Mouse (Mus musculus): ENCODE measurements around the gene F10. TPM values are rescaled to one million over a fixed set of nuclear protein-coding genes. Genes with fewer than 3 reads are reported as not detected.

Gene F10
- polyA plus RNA-seq (2014; fragmentation: Nextera tagmentation; extraction: Ambion mirVana) = 0.51 and 1.1 TPM in 2 replicates

DNA sequence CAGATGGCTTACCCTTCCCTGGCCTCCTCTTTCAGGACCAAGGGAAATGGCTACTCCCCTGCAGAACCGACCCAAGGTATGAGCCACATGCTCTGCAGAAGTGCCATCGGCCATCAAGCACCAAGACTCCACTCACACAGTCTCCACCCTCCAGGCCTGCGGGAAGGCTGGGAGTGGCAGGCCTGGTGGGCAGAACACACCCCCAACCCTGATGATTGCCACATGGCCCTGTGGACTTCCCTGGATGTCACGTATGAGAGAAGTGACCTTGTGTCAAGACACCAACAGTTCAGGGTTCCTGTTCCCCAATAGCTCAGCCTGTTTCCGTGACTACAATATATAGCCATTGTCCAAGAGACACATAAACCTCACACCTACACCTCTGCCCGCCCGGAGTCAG is at the start of gene F10:
F10 (plus strand) TSS at position 294 of the 400 bp plus-strand sequence.
- no peak within 1 kb of the TSS for H3K4me2 ChIP-seq (ENCODE audit: low read depth, low read length, severe bottlenecking)
- ATAC-seq (replicated peaks; ENCODE audit: low FRiP score) = no peak
- no peaks in the 10 kb centered on the region for H3K36me3 ChIP-seq (ENCODE audit: control insufficient read depth, insufficient read depth, low read length)
- WGBS = 81% methylated on average over 7 of the region's 7 CpGs
- no peak for DNase-seq (ENCODE audit: low spot score)
- no peak within 1 kb of the TSS for H3K9ac ChIP-seq (ENCODE audit: low read length)
- no peaks in the 10 kb centered on the region for H3K4me1 ChIP-seq (replicated peaks; ENCODE audit: control insufficient read depth, insufficient read depth, low read length)
- H3K9me3 ChIP-seq (ENCODE audit: control insufficient read depth, low read length) = no peaks in the 10 kb centered on the region
- no peak within 1 kb of the TSS for H3K4me3 ChIP-seq (ENCODE audit: low read depth, low read length)
- no peak within 1 kb of the TSS for H3K27ac ChIP-seq (ENCODE audit: low read depth, low read length)
- H3K27me3 ChIP-seq (ENCODE audit: control insufficient read depth, insufficient read depth, low read length) = no peaks in the 10 kb centered on the region

DNA sequence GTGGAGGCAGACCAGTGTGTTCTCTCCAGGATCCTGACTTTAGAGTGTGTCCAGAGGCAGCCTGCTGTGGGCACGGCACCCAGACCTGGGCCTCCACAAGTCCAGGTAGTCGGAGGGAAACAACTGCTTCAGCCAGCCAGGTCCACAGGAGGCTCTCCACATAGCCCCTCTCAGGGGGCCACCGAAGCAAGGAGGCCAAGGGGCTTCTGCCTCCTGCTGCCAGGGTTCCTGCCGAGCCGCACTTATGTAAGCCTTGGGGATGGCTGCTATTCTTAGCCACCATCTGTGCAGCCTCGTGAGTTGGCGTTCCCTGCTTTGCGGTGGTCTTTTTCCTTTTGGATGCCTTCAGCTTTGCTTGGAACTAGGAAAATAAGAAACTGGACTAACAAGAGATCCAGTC is 49.5 kb upstream of the F10 start:
- DNase-seq (ENCODE audit: low spot score) (no peak), ATAC-seq (replicated peaks; ENCODE audit: low FRiP score) (no peak)
- Histone ChIP-seq H3K9me3 (ENCODE audit: control insufficient read depth, low read length) (no peaks in the 10 kb centered on the region), H3K4me3 (ENCODE audit: low read depth, low read length) (no peak overlapping the region), H3K4me2 (ENCODE audit: low read depth, low read length, severe bottlenecking) (no peak overlapping the region), H3K36me3 (ENCODE audit: control insufficient read depth, insufficient read depth, low read length) (no peaks in the 10 kb centered on the region), H3K27me3 (ENCODE audit: control insufficient read depth, insufficient read depth, low read length) (no peaks in the 10 kb centered on the region), H3K9ac (ENCODE audit: low read length) (no peak overlapping the region), H3K27ac (ENCODE audit: low read depth, low read length) (no peak overlapping the region), H3K4me1 (replicated peaks; ENCODE audit: control insufficient read depth, insufficient read depth, low read length) (no peaks in the 10 kb centered on the region)
- 85% methylated on average over 8 of the region's 8 CpGs for WGBS

DNA sequence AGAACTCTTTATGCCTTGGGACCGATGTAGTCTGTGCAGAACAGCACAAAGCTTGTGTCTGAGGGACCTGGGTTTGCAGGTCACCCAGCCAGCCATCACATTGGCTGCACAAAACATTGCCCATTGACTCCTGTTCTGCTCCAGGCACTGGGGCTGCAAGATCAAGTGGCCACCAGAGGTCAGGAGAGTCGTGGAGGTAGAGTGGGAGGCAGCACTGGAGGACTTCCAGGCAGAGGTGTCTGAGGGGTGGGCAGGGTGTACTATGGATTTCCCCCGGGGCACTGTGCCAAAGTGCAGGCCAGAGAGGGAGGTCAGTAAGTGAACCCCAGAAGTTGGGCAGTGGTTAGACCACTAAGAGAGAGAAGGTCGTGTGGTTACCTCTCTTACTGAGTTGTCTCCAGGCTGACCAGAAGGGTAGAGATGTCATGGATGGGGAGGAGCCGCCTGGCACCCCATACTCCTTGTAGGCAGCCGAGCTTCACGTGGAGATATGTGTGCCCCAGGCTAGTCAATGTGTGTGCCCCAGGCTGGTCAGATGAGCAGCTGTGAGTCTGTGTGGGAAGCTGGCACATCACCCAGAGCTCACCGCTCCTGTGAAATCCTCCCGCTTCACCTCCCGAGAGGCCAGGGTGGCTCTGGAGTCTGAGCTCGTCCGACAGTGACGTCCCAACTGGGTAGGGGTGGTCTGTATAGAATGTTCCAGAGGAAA is 48.2 kb upstream of the F10 start:
- no peaks in the 10 kb centered on the region for H3K4me1 ChIP-seq (replicated peaks; ENCODE audit: control insufficient read depth, insufficient read depth, low read length)
- no peaks in the 10 kb centered on the region for H3K27me3 ChIP-seq (ENCODE audit: control insufficient read depth, insufficient read depth, low read length)
- H3K9me3 ChIP-seq (ENCODE audit: control insufficient read depth, low read length) = no peaks in the 10 kb centered on the region
- H3K36me3 ChIP-seq (ENCODE audit: control insufficient read depth, insufficient read depth, low read length) = no peaks in the 10 kb centered on the region
- H3K4me2 ChIP-seq (ENCODE audit: low read depth, low read length, severe bottlenecking) = no peak overlapping the region
- DNase-seq (ENCODE audit: low spot score) (no peak), ATAC-seq (replicated peaks; ENCODE audit: low FRiP score) (no peak)
- H3K4me3 ChIP-seq (ENCODE audit: low read depth, low read length) = no peak overlapping the region
- 85% methylated on average over 13 of the region's 13 CpGs for WGBS
- H3K9ac ChIP-seq (ENCODE audit: low read length) = no peak overlapping the region
- no peak overlapping the region for H3K27ac ChIP-seq (ENCODE audit: low read depth, low read length)

DNA sequence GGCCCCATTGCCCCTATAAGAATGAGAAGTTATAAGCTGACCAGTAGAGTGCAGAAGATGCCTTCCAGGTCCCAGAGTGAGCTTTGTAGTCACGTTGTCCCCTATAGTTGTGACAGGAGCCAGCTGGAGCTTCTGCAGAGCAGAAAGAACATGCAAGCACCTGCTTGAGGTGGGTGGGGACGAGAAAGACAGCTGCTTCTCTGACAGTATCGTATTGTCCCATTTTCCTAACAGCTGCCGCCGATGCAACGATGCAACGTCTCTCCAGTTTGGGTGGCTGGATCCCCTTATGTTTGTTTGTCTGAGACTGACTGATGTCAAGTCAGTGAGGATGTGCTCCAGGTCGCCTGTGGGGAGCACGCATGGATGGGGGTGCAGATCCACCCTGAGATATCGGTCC is 45.7 kb upstream of the F10 start:
- WGBS = 86% methylated on average over 10 of the region's 10 CpGs
- Histone ChIP-seq H3K36me3 (ENCODE audit: control insufficient read depth, insufficient read depth, low read length) (no peaks in the 10 kb centered on the region), H3K4me3 (ENCODE audit: low read depth, low read length) (no peak overlapping the region), H3K9me3 (ENCODE audit: control insufficient read depth, low read length) (no peaks in the 10 kb centered on the region), H3K4me1 (replicated peaks; ENCODE audit: control insufficient read depth, insufficient read depth, low read length) (no peaks in the 10 kb centered on the region), H3K4me2 (ENCODE audit: low read depth, low read length, severe bottlenecking) (no peak overlapping the region), H3K27me3 (ENCODE audit: control insufficient read depth, insufficient read depth, low read length) (no peaks in the 10 kb centered on the region), H3K27ac (ENCODE audit: low read depth, low read length) (no peak overlapping the region), H3K9ac (ENCODE audit: low read length) (no peak overlapping the region)
- ATAC-seq (replicated peaks; ENCODE audit: low FRiP score) (no peak), DNase-seq (ENCODE audit: low spot score) (no peak)

DNA sequence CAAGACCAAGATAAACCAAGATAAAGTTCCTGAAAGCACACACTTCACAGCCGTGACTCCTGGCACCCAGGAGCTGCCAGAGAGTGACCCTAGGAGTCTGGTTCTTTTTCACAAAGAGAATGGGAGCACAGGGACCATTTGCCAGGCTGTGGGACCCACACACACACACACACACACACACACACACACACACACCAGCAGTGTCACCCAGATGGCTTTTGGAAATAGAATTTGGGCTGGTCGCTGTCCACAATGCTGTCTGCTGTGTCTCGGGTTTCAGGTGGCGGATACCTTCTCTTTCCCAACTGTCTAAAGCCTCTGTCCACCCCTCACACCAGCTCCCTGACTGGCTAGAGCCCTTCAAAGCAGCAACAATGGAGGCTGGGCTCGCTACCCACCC is 42.6 kb upstream of the F10 start:
- H3K9ac ChIP-seq (ENCODE audit: low read length) = no peak overlapping the region
- no peak overlapping the region for H3K4me2 ChIP-seq (ENCODE audit: low read depth, low read length, severe bottlenecking)
- H3K9me3 ChIP-seq (ENCODE audit: control insufficient read depth, low read length) = no peaks in the 10 kb centered on the region
- no peak overlapping the region for H3K4me3 ChIP-seq (ENCODE audit: low read depth, low read length)
- no peaks in the 10 kb centered on the region for H3K4me1 ChIP-seq (replicated peaks; ENCODE audit: control insufficient read depth, insufficient read depth, low read length)
- H3K27me3 ChIP-seq (ENCODE audit: control insufficient read depth, insufficient read depth, low read length) = no peaks in the 10 kb centered on the region
- DNase-seq (ENCODE audit: low spot score) = no peak
- 74% methylated on average over 5 of the region's 5 CpGs for WGBS
- no peaks in the 10 kb centered on the region for H3K36me3 ChIP-seq (ENCODE audit: control insufficient read depth, insufficient read depth, low read length)
- H3K27ac ChIP-seq (ENCODE audit: low read depth, low read length) = no peak overlapping the region
- ATAC-seq (replicated peaks; ENCODE audit: low FRiP score) = no peak

DNA sequence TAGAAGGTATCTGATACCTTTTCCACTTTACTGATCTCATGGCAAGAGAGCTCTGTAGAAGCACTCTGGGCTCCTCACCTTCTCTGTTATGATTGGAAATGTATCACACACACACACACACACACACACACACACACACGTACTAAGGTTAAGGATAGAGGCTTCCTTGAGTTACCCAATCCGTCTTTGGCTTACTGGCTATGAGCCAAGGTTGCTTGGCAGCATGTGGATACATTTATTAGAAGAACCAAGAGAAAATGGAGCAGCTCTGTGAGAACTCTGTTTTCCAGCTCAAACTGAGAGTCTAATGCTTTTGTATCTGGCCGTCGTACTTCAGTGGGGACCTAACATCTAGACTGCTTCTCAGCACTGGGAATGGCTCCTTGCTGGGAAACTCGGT is 41.6 kb upstream of the F10 start:
- Histone ChIP-seq H3K4me2 (ENCODE audit: low read depth, low read length, severe bottlenecking) (no peak overlapping the region), H3K4me3 (ENCODE audit: low read depth, low read length) (no peak overlapping the region), H3K9me3 (ENCODE audit: control insufficient read depth, low read length) (no peaks in the 10 kb centered on the region), H3K27ac (ENCODE audit: low read depth, low read length) (no peak overlapping the region), H3K4me1 (replicated peaks; ENCODE audit: control insufficient read depth, insufficient read depth, low read length) (no peaks in the 10 kb centered on the region), H3K36me3 (ENCODE audit: control insufficient read depth, insufficient read depth, low read length) (0 out of 2 replicates have a peak, but pooled peaks cover 2% of the 10 kb centered on the region), H3K27me3 (ENCODE audit: control insufficient read depth, insufficient read depth, low read length) (no peaks in the 10 kb centered on the region), H3K9ac (ENCODE audit: low read length) (no peak overlapping the region)
- WGBS = 82% methylated on average over 5 of the region's 5 CpGs
- DNase-seq (ENCODE audit: low spot score) (no peak), ATAC-seq (replicated peaks; ENCODE audit: low FRiP score) (no peak)

DNA sequence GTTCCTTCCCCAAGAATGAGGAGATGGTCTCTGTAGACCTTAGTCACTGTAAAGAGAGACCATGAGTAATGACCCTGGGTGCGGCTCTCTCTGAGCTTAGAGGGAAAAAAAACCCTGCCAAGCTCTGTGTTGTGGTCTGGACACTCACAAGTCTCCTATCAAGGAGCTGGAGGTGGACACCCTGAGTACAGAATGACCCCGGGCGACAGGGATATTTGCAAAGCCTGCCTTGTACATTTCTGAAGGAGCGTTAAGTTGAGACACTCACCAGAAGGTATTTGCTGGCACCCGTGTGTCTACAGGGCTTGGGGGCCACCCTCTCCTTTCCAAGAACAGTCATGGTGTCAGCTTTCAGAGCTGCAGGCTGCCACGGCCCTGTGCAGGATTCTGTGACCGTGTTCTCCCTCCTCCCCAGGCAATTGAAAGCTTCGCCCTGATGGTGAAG is 40.3 kb upstream of the F10 start:
- Histone ChIP-seq H3K9ac (ENCODE audit: low read length) (no peak overlapping the region), H3K27me3 (ENCODE audit: control insufficient read depth, insufficient read depth, low read length) (no peaks in the 10 kb centered on the region), H3K4me1 (replicated peaks; ENCODE audit: control insufficient read depth, insufficient read depth, low read length) (no peaks in the 10 kb centered on the region), H3K27ac (ENCODE audit: low read depth, low read length) (no peak overlapping the region), H3K4me2 (ENCODE audit: low read depth, low read length, severe bottlenecking) (no peak overlapping the region), H3K4me3 (ENCODE audit: low read depth, low read length) (no peak overlapping the region), H3K9me3 (ENCODE audit: control insufficient read depth, low read length) (no peaks in the 10 kb centered on the region), H3K36me3 (ENCODE audit: control insufficient read depth, insufficient read depth, low read length) (0 out of 2 replicates have a peak, but pooled peaks cover 2% of the 10 kb centered on the region)
- WGBS = 70% methylated on average over 8 of the region's 8 CpGs
- ATAC-seq (replicated peaks; ENCODE audit: low FRiP score) (no peak), DNase-seq (ENCODE audit: low spot score) (no peak)

DNA sequence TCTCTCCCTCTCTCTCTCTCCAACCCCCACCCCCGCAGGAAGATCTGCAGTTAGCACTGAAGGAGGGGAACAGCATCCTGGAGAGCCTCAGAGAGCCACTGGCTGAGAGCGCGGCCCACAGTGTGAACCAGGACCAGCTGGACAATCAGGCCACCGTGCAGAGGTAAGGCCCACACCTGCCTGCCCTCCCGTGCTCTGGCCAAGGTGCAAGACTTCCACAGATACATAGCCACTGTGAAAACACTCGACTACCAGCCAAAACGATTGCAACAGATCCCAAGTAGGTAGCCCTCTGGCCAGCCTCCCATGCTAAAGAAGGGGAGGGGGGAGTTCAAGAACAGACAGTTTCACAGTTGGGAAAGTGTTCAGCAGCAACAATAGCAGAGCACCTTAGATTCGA is 38.8 kb upstream of the F10 start:
- no peaks in the 10 kb centered on the region for H3K4me1 ChIP-seq (replicated peaks; ENCODE audit: control insufficient read depth, insufficient read depth, low read length)
- ATAC-seq (replicated peaks; ENCODE audit: low FRiP score) (no peak), DNase-seq (ENCODE audit: low spot score) (no peak)
- H3K9me3 ChIP-seq (ENCODE audit: control insufficient read depth, low read length) = no peaks in the 10 kb centered on the region
- WGBS = 95% methylated on average over 7 of the region's 8 CpGs
- no peak overlapping the region for H3K4me3 ChIP-seq (ENCODE audit: low read depth, low read length)
- no peak overlapping the region for H3K9ac ChIP-seq (ENCODE audit: low read length)
- no peak overlapping the region for H3K27ac ChIP-seq (ENCODE audit: low read depth, low read length)
- no peaks in the 10 kb centered on the region for H3K27me3 ChIP-seq (ENCODE audit: control insufficient read depth, insufficient read depth, low read length)
- no peak overlapping the region for H3K4me2 ChIP-seq (ENCODE audit: low read depth, low read length, severe bottlenecking)
- peaks cover 5% of the 10 kb centered on the region for H3K36me3 ChIP-seq (ENCODE audit: control insufficient read depth, insufficient read depth, low read length)

DNA sequence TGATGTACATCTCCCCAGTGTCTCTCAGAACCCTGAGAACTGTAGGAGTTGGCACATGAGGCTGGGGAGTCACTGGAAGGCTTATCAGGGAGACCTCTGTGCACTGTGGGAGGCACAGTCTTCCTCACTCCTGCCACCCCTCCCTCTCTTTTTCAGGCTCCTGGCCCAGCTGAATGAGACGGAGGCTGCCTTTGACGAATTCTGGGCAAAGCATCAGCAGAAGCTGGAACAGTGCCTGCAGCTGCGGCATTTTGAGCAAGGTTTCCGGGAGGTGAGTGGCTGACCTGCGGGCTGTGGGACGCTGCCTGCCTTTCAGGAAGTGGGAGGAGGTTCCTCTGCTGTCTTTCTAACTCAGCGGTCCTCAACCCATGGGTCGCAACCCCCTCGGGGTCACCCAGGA is 37.3 kb upstream of the F10 start:
- Histone ChIP-seq H3K27ac (ENCODE audit: low read depth, low read length) (no peak overlapping the region), H3K9me3 (ENCODE audit: control insufficient read depth, low read length) (no peaks in the 10 kb centered on the region), H3K4me1 (replicated peaks; ENCODE audit: control insufficient read depth, insufficient read depth, low read length) (no peaks in the 10 kb centered on the region), H3K4me2 (ENCODE audit: low read depth, low read length, severe bottlenecking) (no peak overlapping the region), H3K4me3 (ENCODE audit: low read depth, low read length) (no peak overlapping the region), H3K36me3 (ENCODE audit: control insufficient read depth, insufficient read depth, low read length) (peaks cover 8% of the 10 kb centered on the region), H3K9ac (ENCODE audit: low read length) (no peak overlapping the region), H3K27me3 (ENCODE audit: control insufficient read depth, insufficient read depth, low read length) (no peaks in the 10 kb centered on the region)
- DNase-seq (ENCODE audit: low spot score) (no peak), ATAC-seq (replicated peaks; ENCODE audit: low FRiP score) (no peak)
- WGBS = 96% methylated on average over 9 of the region's 9 CpGs
